Mouse (Mus musculus) thymus, adult 2 months (tissue): ENCODE data around the gene Kndc1.

Experiments used
- CTCF ChIP-seq: fragments of 200-500 bp; IDR thresholded peaks from 2 replicates; pipeline ENCODE4 v1.5.1; 2012; ENCODE audit warnings: mild to moderate bottlenecking, control low read depth, low read length, moderate library complexity, borderline replicate concordance; ENCODE audit not compliant: control insufficient read depth, poor library complexity, insufficient read depth; ENCODE audit errors: extremely low read depth
- POLR2A ChIP-seq: fragments of 200-500 bp; IDR thresholded peaks from 2 replicates; pipeline ENCODE4 v1.6.1; 2012; ENCODE audit warnings: mild to moderate bottlenecking, low read length, control low read depth, moderate library complexity; ENCODE audit not compliant: control insufficient read depth, poor library complexity, insufficient read depth; ENCODE audit errors: extremely low read depth

DNA sequence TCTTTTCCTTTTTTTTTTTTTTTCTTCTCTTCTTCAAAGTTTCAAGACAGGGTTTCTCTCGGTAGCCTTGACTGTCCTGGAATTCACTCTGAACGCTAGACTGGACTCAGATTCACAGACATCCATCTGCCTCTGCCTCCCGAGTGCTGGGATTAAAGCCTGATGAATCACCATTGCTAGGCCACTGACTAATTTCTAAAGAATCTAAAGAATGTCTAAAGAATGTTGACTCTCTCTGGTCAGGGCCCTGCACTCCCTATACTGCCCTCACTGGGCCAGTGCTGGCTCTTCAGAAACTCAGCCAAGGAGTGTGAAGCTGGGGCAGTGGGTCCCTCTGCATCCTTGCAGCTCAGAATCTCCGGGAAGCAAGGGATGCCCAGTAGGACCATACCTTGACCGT lies 81.0 kb downstream of the Kndc1 start:
- no peak for TF ChIP-seq CTCF
- TF ChIP-seq POLR2A: no peak
